Mouse (Mus musculus): ENCODE measurements at regions not wholly inside any gene's neighbourhood (a gene's known extent, or its start where the extent isn't known, plus 50 kb on each side); places are given as distances from the start of the nearest gene placed in this dataset.

GRCm38 (mm10) chr10:120552341-120553096 lies 76.2 kb upstream of the Hmga2 start:
- H3K4me3 ChIP-seq (ENCODE audit: insufficient read depth, poor library complexity, severe bottlenecking) = no peak overlapping the region

DNA sequence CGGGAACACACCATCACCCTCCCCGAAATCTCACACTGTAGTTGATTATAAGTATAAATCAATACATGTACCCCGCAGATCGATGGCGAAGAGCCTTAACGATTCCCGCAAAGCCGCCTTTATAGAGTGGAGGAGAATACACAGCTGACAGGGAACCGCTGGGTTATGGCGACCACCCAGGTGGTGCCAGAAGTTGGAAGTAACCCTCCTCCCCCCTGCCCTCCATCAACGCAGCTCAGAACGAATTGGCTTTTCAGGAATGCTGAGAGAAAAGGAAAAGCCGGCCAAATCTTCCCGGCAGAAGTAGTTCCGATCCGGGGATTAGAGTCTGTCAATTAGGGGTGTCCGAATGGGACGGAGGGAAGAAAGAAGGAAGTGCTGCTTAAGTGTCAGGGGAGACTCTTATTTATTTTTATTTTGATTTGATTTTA lies 75.6 kb upstream of the Hmga2 start:
- no peaks in the 10 kb centered on the region for H3K79me3 ChIP-seq (ENCODE audit: low read depth)
- H3K27me3 ChIP-seq (ENCODE audit: control insufficient read depth, insufficient read depth, insufficient read length) = no peaks in the 10 kb centered on the region
- no peak for TF ChIP-seq CTCF (IDR thresholded peaks at IDR 0.05; ENCODE audit: control insufficient read depth, insufficient read depth, insufficient read length)
- TF ChIP-seq CEBPB (IDR thresholded peaks at IDR 0.05; ENCODE audit: low read depth) = no peak
- TF ChIP-seq MAX (IDR thresholded peaks at IDR 0.05) = no peak
- no peak for TF ChIP-seq USF1 (IDR thresholded peaks at IDR 0.05; ENCODE audit: low read depth)
- no peak for TF ChIP-seq MYOD1 (IDR thresholded peaks at IDR 0.05; ENCODE audit: control insufficient read depth, insufficient read length, low read depth)
- no peak for TF ChIP-seq MYOG (IDR thresholded peaks at IDR 0.05; ENCODE audit: control insufficient read depth, extremely low read depth, insufficient read length)
- no peak for TF ChIP-seq FOSL1 (IDR thresholded peaks at IDR 0.05; ENCODE audit: insufficient read depth, low read length, poor library complexity, severe bottlenecking)
- H3K4me3 ChIP-seq (ENCODE audit: insufficient read depth, poor library complexity, severe bottlenecking) = no peak overlapping the region
- no peak overlapping the region for H3ac ChIP-seq (ENCODE audit: control insufficient read depth, insufficient read length, low read depth)
- no peaks in the 10 kb centered on the region for H3K79me2 ChIP-seq (ENCODE audit: control insufficient read depth, insufficient read depth)
- no peaks in the 10 kb centered on the region for H3K36me3 ChIP-seq (ENCODE audit: control insufficient read depth, insufficient read depth)

More at GRCm38 (mm10) chr10:120552341-120553096, 76.2 kb upstream of the Hmga2 start:
- H3K27me3 ChIP-seq (ENCODE audit: control insufficient read depth, insufficient read depth, insufficient read length) = no peaks in the 10 kb centered on the region
- TF ChIP-seq MAX (IDR thresholded peaks at IDR 0.05) = no peak
- no peak for TF ChIP-seq FOSL1 (IDR thresholded peaks at IDR 0.05; ENCODE audit: insufficient read depth, low read length, poor library complexity, severe bottlenecking)
- no peak for TF ChIP-seq MYOD1 (IDR thresholded peaks at IDR 0.05; ENCODE audit: control insufficient read depth, insufficient read length, low read depth)
- TF ChIP-seq USF1 (IDR thresholded peaks at IDR 0.05; ENCODE audit: low read depth) = no peak
- TF ChIP-seq MYOG (IDR thresholded peaks at IDR 0.05; ENCODE audit: control insufficient read depth, extremely low read depth, insufficient read length) = no peak
- H3K79me3 ChIP-seq (ENCODE audit: low read depth) = no peaks in the 10 kb centered on the region
- no peaks in the 10 kb centered on the region for H3K79me2 ChIP-seq (ENCODE audit: control insufficient read depth, insufficient read depth)
- no peak overlapping the region for H3ac ChIP-seq (ENCODE audit: control insufficient read depth, insufficient read length, low read depth)
- H3K36me3 ChIP-seq (ENCODE audit: control insufficient read depth, insufficient read depth) = no peaks in the 10 kb centered on the region

GRCm38 (mm10) chr10:120547164-120547563 lies 70.9 kb upstream of the Hmga2 start:
- no peak for TF ChIP-seq MYOD1 (IDR thresholded peaks at IDR 0.05; ENCODE audit: control insufficient read depth, insufficient read length, low read depth)
- no peak for TF ChIP-seq CTCF (IDR thresholded peaks at IDR 0.05; ENCODE audit: control insufficient read depth, insufficient read depth, insufficient read length)
- no peak for TF ChIP-seq MAX (IDR thresholded peaks at IDR 0.05)
- no peak for TF ChIP-seq USF1 (IDR thresholded peaks at IDR 0.05; ENCODE audit: low read depth)
- Histone ChIP-seq H3K79me2 (ENCODE audit: control insufficient read depth, insufficient read depth) (no peaks in the 10 kb centered on the region), H3K27me3 (ENCODE audit: control insufficient read depth, insufficient read depth, insufficient read length) (no peaks in the 10 kb centered on the region), H3K36me3 (ENCODE audit: control insufficient read depth, insufficient read depth) (no peaks in the 10 kb centered on the region), H3ac (ENCODE audit: control insufficient read depth, insufficient read length, low read depth) (no peak overlapping the region), H3K79me3 (ENCODE audit: low read depth) (no peaks in the 10 kb centered on the region), H3K4me3 (ENCODE audit: insufficient read depth, poor library complexity, severe bottlenecking) (no peak overlapping the region)

- Histone ChIP-seq H3K79me2 (ENCODE audit: control insufficient read depth, insufficient read depth) (no peaks in the 10 kb centered on the region), H3K36me3 (ENCODE audit: control insufficient read depth, insufficient read depth) (no peaks in the 10 kb centered on the region), H3K4me3 (ENCODE audit: insufficient read depth, poor library complexity, severe bottlenecking) (no peak overlapping the region), H3K27me3 (ENCODE audit: control insufficient read depth, insufficient read depth, insufficient read length) (no peaks in the 10 kb centered on the region), H3K79me3 (ENCODE audit: low read depth) (no peaks in the 10 kb centered on the region), H3ac (ENCODE audit: control insufficient read depth, insufficient read length, low read depth) (no peak overlapping the region)
- no peak for TF ChIP-seq FOSL1 (IDR thresholded peaks at IDR 0.05; ENCODE audit: insufficient read depth, low read length, poor library complexity, severe bottlenecking)
- TF ChIP-seq CTCF (IDR thresholded peaks at IDR 0.05; ENCODE audit: control insufficient read depth, insufficient read depth, insufficient read length) = no peak
- no peak for TF ChIP-seq MYOD1 (IDR thresholded peaks at IDR 0.05; ENCODE audit: control insufficient read depth, insufficient read length, low read depth)
- no peak for TF ChIP-seq MAX (IDR thresholded peaks at IDR 0.05)
Observed at GRCm38 (mm10) chr10:120541618-120542017, 65.3 kb upstream of the Hmga2 start.

DNA sequence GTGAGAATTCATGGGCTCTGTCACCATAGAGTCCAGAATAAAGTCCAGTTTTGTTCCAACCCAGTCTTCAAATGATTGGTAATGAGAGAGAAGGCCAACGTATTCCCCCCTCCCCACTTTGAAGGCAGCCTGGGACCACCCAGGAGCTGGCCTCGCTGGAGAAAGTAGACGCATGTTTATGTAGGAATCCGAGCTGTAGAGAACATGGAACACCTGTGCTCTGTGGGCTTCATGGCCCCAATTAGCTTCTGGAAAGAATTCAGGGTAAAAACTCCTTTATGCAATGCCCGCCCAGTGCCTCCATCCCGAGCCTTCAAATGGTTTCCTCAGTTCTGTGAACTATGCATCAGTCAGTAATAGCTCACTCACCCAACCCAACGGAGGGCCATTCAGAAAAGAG lies 62.3 kb upstream of the Hmga2 start:
- Histone ChIP-seq H3K27me3 (ENCODE audit: control insufficient read depth, insufficient read depth, insufficient read length) (no peaks in the 10 kb centered on the region), H3ac (ENCODE audit: control insufficient read depth, insufficient read length, low read depth) (no peak overlapping the region), H3K4me3 (ENCODE audit: insufficient read depth, poor library complexity, severe bottlenecking) (no peak overlapping the region), H3K36me3 (ENCODE audit: control insufficient read depth, insufficient read depth) (no peaks in the 10 kb centered on the region), H3K79me2 (ENCODE audit: control insufficient read depth, insufficient read depth) (no peaks in the 10 kb centered on the region), H3K79me3 (ENCODE audit: low read depth) (no peaks in the 10 kb centered on the region)
- no peak for TF ChIP-seq MYOD1 (IDR thresholded peaks at IDR 0.05; ENCODE audit: control insufficient read depth, insufficient read length, low read depth)
- no peak for TF ChIP-seq CEBPB (IDR thresholded peaks at IDR 0.05; ENCODE audit: low read depth)
- TF ChIP-seq MYOG (IDR thresholded peaks at IDR 0.05; ENCODE audit: control insufficient read depth, extremely low read depth, insufficient read length) = no peak
- TF ChIP-seq CTCF (IDR thresholded peaks at IDR 0.05; ENCODE audit: control insufficient read depth, insufficient read depth, insufficient read length) = no peak
- no peak for TF ChIP-seq FOSL1 (IDR thresholded peaks at IDR 0.05; ENCODE audit: insufficient read depth, low read length, poor library complexity, severe bottlenecking)
- no peak for TF ChIP-seq MAX (IDR thresholded peaks at IDR 0.05)
- TF ChIP-seq USF1 (IDR thresholded peaks at IDR 0.05; ENCODE audit: low read depth) = no peak

- Histone ChIP-seq H3K27me3 (ENCODE audit: control insufficient read depth, insufficient read depth, insufficient read length) (no peaks in the 10 kb centered on the region), H3ac (ENCODE audit: control insufficient read depth, insufficient read length, low read depth) (no peak overlapping the region), H3K79me3 (ENCODE audit: low read depth) (no peaks in the 10 kb centered on the region), H3K4me3 (ENCODE audit: insufficient read depth, poor library complexity, severe bottlenecking) (no peak overlapping the region), H3K79me2 (ENCODE audit: control insufficient read depth, insufficient read depth) (no peaks in the 10 kb centered on the region), H3K36me3 (ENCODE audit: control insufficient read depth, insufficient read depth) (no peaks in the 10 kb centered on the region)
- TF ChIP-seq MAX (IDR thresholded peaks at IDR 0.05) = no peak
- TF ChIP-seq FOSL1 (IDR thresholded peaks at IDR 0.05; ENCODE audit: insufficient read depth, low read length, poor library complexity, severe bottlenecking) = no peak
- TF ChIP-seq USF1 (IDR thresholded peaks at IDR 0.05; ENCODE audit: low read depth) = no peak
- no peak for TF ChIP-seq MYOG (IDR thresholded peaks at IDR 0.05; ENCODE audit: control insufficient read depth, extremely low read depth, insufficient read length)
- TF ChIP-seq MYOD1 (IDR thresholded peaks at IDR 0.05; ENCODE audit: control insufficient read depth, insufficient read length, low read depth) = no peak
- TF ChIP-seq CTCF (IDR thresholded peaks at IDR 0.05; ENCODE audit: control insufficient read depth, insufficient read depth, insufficient read length) = no peak
- TF ChIP-seq CEBPB (IDR thresholded peaks at IDR 0.05; ENCODE audit: low read depth) = no peak
Observed at GRCm38 (mm10) chr10:120528406-120528805, 52.1 kb upstream of the Hmga2 start.
